Mouse (Mus musculus) forebrain, embryonic 13.5 days (tissue): Measurements from ENCODE around the gene Itgb2l. TPM values are rescaled to one million over a fixed set of nuclear protein-coding genes. Genes with fewer than 3 reads are reported as not detected.
A peak's percentile ranks its signal among the peaks of the same experiment; 100 is the strongest.

Experiments
- ATAC-seq: fragments of 200-750 bp; cut with Nextera tagmentation; 2 replicates; pipeline ENCODE4 v1.8.0; 2017
- H3K27ac ChIP-seq: fragments of 300-500 bp; sonication (generic); 2 replicates; pipeline ENCODE4 v1.5.1; 2015; ENCODE audit warnings: inconsistent platforms, mild to moderate bottlenecking, moderate library complexity
- H3K27me3 ChIP-seq: fragments of 300-500 bp; sonication (generic); 2 replicates; pipeline ENCODE4 v1.6.1; 2015; ENCODE audit warnings: mild to moderate bottlenecking, inconsistent platforms
- H3K36me3 ChIP-seq: fragments of 300-500 bp; sonication (generic); 2 replicates; pipeline ENCODE4 v1.6.1; 2015; ENCODE audit warnings: mild to moderate bottlenecking, inconsistent platforms; ENCODE audit not compliant: poor library complexity, severe bottlenecking
- H3K4me1 ChIP-seq: fragments of 300-500 bp; sonication (generic); 2 replicates; pipeline ENCODE4 v1.6.1; 2015; ENCODE audit warnings: inconsistent platforms
- H3K4me2 ChIP-seq: fragments of 300-500 bp; sonication (generic); 2 replicates; pipeline ENCODE4 v1.6.1; 2015; ENCODE audit warnings: inconsistent platforms, mild to moderate bottlenecking, moderate library complexity
- H3K4me3 ChIP-seq: fragments of 300-500 bp; sonication (generic); 2 replicates; pipeline ENCODE4 v1.5.1; 2015; ENCODE audit warnings: mild to moderate bottlenecking, inconsistent platforms
- H3K9ac ChIP-seq: fragments of 300-500 bp; sonication (generic); 2 replicates; pipeline ENCODE4 v1.6.1; 2015; ENCODE audit warnings: mild to moderate bottlenecking, inconsistent platforms
- H3K9me3 ChIP-seq: fragments of 300-500 bp; sonication (generic); replicated peaks from 2 replicates; pipeline ENCODE4 v1.6.1; 2016; ENCODE audit warnings: inconsistent platforms
- WGBS: fragments of 180-500 bp; shearing (Covaris S2); methylation state at CpG from one replicate; pipeline ENCODE4 v1.1.7; 2015; 5-methylcytosine and 5-hydroxymethylcytosine counted together
- polyA plus RNA-seq: library from polyadenylated mRNA; unstranded; fragments of >200 nt; fragmentation: Nextera tagmentation; extraction: Ambion mirVana; gene quantifications from 2 replicates; pipeline ENCODE4 v1.2.1, GENCODE M21; 2015

Gene Itgb2l
- not detected in 2 replicates for polyA plus RNA-seq

DNA sequence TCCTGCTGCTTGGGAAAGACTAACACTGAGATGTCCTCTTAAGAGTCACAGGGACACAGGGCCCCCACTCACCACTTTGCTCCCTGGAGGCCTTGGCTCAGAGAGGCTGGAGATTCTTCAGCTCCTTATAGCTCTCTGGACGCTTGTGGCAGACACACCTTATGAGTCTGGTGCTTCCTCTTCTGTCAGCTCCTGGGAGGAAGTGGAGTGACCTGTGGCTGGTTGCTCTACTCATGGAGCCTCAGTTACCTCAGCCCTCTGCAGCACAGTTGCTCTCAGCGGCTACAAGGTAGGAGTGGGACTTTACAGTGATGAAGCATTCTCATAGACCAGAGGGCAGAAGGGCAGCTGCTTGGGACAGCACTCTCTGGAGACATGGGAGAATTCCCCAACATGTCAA lies at the start of gene Itgb2l:
TSS of gene Itgb2l (minus strand) at position 152 of the 400 bp plus-strand sequence.
- Histone ChIP-seq H3K9me3 (no peaks in the 10 kb centered on the region), H3K4me2 (no peak within 1 kb of the TSS), H3K9ac (no peak within 1 kb of the TSS), H3K4me3 (no peak within 1 kb of the TSS), H3K36me3 (no peaks in the 10 kb centered on the region), H3K27me3 (no peaks in the 10 kb centered on the region), H3K4me1 (no peaks in the 10 kb centered on the region), H3K27ac (no peak within 1 kb of the TSS)
- 83% methylated on average over 2 of the region's 2 CpGs for WGBS
- ATAC-seq, result no peak

DNA sequence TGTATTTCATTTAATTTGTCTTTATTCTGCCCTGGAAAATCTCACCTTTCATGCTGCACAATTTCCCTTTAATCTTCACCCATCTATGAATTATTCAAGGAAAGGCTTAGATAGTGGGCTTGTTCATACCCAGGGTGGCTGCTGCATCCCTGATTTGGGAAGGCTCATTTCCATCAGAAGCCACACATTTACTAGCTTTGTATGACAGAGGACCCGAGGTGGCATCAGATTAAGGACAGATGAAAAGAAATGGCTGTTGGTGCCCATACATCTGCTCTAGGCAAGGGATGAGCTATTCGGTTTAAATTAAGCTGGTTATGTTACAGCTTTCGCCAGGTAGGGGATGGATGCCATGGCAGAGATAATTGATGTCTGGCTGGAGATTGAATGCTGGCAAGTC lies 48.1 kb upstream of the Itgb2l start:
- WGBS, result 66% methylated on average over 3 of the region's 3 CpGs

DNA sequence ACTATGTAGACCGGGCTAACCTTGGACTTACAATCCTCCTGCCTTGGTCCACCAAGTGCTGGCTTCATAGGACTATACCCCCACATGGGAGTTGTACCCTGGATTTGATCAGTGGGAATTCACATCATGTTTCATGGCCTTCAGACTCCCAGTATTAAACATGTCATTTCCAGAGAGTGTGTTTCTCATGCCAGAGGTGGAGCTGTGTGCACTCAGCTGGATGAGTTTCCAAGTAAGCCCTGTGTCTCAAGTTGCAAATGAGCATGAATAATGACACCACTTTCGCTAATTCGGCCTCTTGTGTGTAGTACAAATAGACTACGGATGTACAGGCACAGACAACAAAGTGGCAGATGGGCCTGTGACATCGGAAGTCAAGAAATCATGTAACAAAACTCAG lies 44.6 kb upstream of the Itgb2l start:
- Histone ChIP-seq H3K4me2 (no peak overlapping the region), H3K4me1 (no peaks in the 10 kb centered on the region), H3K36me3 (no peaks in the 10 kb centered on the region), H3K27ac (no peak overlapping the region), H3K9ac (no peak overlapping the region), H3K27me3 (no peaks in the 10 kb centered on the region), H3K4me3 (no peak overlapping the region), H3K9me3 (no peaks in the 10 kb centered on the region)
- no peak for ATAC-seq
- 77% methylated on average over 5 of the region's 5 CpGs for WGBS

More for the DNA sequence above, 48.1 kb upstream of the Itgb2l start:
- Histone ChIP-seq H3K27ac (no peak overlapping the region), H3K27me3 (no peaks in the 10 kb centered on the region), H3K9me3 (no peaks in the 10 kb centered on the region), H3K4me3 (no peak overlapping the region), H3K4me1 (no peaks in the 10 kb centered on the region), H3K36me3 (no peaks in the 10 kb centered on the region), H3K9ac (no peak overlapping the region), H3K4me2 (no peak overlapping the region)
- ATAC-seq, result peak; percentile 27; the same call in 1 of the 2 replicates

DNA sequence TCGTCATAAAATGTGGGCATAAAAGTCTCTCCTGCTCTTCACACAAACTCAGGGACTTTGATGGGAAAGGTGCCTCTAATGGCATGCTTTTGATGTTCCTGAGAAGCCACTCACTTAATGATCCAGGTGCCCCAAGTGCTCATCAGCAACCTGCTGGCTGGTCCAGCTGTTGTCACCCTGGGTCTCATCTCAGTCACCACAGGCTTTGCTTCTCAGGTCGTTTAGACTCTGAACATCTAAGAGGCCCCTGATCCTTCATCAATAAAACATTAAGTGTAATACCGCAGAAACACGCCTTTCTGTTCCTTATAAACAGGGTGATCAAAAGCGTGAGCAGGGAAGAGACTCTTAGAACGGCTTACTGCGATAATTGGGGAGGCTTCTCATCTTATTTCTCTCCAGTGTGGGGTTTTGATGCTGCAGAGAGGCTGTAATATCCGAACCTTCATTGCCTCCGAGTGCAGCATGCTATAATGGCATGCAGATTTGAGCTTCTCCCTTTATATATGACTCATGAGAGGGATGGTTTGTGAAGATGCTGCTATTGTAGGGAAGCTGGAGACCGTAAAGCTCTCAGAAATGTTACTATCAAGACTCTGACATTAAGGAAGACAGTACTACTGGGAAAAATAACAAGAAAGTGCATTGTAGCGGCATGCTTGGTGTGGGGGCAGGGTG lies 43.7 kb upstream of the Itgb2l start:
- no peaks in the 10 kb centered on the region for H3K4me1 ChIP-seq
- no peaks in the 10 kb centered on the region for H3K36me3 ChIP-seq
- H3K27me3 ChIP-seq, result no peaks in the 10 kb centered on the region
- H3K9ac ChIP-seq, result no peak overlapping the region
- H3K27ac ChIP-seq, result no peak overlapping the region
- 67% methylated on average over 11 of the region's 11 CpGs for WGBS
- H3K9me3 ChIP-seq, result no peaks in the 10 kb centered on the region
- ATAC-seq, result no peak; the same call in 1 of the 2 replicates
- H3K4me3 ChIP-seq, result no peak overlapping the region
- H3K4me2 ChIP-seq, result no peak overlapping the region

DNA sequence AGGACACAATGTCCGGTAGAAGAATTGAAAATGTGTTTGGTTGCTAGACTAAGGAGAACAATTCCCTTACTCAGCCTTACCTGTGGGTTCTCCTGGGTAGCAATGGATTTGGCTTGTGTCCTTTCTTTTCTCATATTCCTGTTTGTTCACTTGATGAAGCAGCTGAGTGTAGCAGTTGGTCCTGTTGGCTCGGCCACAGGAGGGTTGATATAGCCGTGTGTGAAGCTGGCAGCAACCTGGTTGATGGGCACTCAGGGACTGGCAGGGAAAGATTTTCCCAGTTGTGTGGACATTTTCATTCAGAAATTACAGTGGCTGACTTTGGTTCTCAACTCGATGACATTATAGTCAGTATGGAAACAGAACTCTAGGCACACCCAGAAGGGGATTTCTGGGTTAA lies 38.4 kb upstream of the Itgb2l start:
- H3K9me3 ChIP-seq, result no peaks in the 10 kb centered on the region
- no peak for ATAC-seq
- no peak overlapping the region for H3K4me3 ChIP-seq
- H3K27me3 ChIP-seq, result no peaks in the 10 kb centered on the region
- no peak overlapping the region for H3K9ac ChIP-seq
- H3K4me2 ChIP-seq, result no peak overlapping the region
- WGBS, result 94% methylated on average over 4 of the region's 4 CpGs
- no peaks in the 10 kb centered on the region for H3K36me3 ChIP-seq
- no peaks in the 10 kb centered on the region for H3K4me1 ChIP-seq
- no peak overlapping the region for H3K27ac ChIP-seq

DNA sequence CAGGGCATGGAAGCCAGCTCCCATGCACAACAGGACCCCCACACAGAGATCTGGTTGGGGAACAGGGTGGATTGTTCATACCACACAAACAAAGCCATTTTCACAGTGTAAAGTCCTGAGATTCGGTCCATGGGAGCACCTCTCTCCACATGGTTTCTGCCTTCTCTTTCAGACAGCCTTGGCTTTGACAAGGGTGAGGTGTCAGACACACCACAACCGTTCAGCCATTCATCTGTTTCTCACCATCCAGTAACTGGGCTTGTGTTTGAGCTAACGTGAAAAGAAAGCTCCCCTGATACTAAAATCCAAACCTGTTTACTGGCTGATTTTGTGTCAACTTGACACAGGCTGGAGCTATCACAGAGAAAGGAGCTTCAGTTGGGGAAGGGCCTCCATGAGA lies 30.8 kb upstream of the Itgb2l start:
- peaks cover 18% of the 10 kb centered on the region for H3K4me1 ChIP-seq
- H3K36me3 ChIP-seq, result no peaks in the 10 kb centered on the region
- H3K27ac ChIP-seq, result no peak overlapping the region
- no peak overlapping the region for H3K4me3 ChIP-seq
- H3K9ac ChIP-seq, result no peak overlapping the region
- no peak overlapping the region for H3K4me2 ChIP-seq
- WGBS, result 63% methylated on average over 3 of the region's 3 CpGs
- ATAC-seq, result no peak
- H3K27me3 ChIP-seq, result no peaks in the 10 kb centered on the region
- no peaks in the 10 kb centered on the region for H3K9me3 ChIP-seq

DNA sequence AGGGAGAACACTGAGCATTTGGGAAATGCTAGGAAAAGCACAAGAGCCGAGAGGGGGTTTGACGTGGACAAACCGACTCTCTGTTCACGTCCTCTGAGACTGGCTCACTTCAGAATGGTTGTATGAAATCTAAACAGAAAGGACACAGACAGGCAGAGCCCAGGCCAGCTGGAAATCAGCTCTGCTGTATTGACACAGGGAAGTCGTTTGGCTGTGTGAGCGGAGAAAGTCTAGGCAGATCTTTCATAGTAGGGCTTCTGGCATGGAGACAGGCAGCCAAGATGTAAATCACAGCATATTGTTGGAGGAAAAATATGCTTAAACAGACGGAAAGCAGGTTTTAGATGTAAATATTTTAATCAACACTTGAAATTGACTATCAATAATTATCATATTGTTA lies 29.4 kb upstream of the Itgb2l start:
- H3K27me3 ChIP-seq, result no peaks in the 10 kb centered on the region
- H3K4me1 ChIP-seq, result peaks cover 31% of the 10 kb centered on the region
- no peak overlapping the region for H3K4me3 ChIP-seq
- H3K27ac ChIP-seq, result no peak overlapping the region; the same call in 1 of the 2 replicates
- ATAC-seq, result peak; percentile 40; the same call in 1 of the 2 replicates
- H3K9me3 ChIP-seq, result no peaks in the 10 kb centered on the region
- H3K36me3 ChIP-seq, result no peaks in the 10 kb centered on the region
- no peak overlapping the region for H3K9ac ChIP-seq
- no peak overlapping the region for H3K4me2 ChIP-seq
- WGBS, result 57% methylated on average over 7 of the region's 7 CpGs

DNA sequence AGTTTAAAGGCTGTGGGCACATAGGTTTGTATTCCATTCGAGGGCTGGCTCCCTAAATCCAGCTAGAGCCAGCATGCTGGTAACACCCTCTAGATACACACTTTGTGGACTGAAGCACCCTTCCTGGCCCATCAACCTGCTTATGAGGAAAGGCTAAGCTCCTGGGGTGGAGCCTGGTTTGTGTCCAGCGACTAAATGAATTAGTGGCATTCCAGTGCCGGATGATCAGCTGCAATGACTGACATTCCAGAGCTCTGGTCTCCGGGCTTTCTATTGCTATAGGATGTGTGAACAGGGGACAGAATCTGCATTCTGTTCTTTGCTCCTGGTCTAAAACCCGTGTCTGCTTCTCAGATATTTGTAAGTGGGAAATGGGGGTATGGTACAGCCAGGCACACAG lies 28.9 kb upstream of the Itgb2l start:
- no peak overlapping the region for H3K4me2 ChIP-seq

DNA sequence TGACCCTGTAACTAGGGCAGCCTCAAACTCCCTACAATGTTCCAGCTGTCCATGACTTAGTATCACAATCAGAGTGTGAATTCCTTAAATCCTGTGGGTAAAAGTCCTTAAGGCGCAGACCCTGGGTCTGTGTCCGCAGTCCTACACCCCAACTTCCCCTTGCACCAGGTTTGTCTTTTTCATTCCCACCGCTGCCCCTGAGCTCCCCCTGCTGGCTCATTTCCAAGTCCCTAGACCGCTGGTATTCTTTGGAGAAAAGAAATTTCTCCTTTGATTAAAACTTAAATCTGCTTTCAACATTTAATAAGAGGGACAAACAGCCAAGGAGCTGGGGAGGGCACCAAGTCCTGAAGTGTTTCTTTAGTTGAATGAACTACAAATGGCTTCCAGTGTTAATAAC lies 26.2 kb upstream of the Itgb2l start:
- no peak for ATAC-seq
- no peak overlapping the region for H3K27ac ChIP-seq
- 54% methylated on average over 4 of the region's 4 CpGs for WGBS

More for the DNA sequence above, 28.9 kb upstream of the Itgb2l start:
- H3K27me3 ChIP-seq, result no peaks in the 10 kb centered on the region
- H3K36me3 ChIP-seq, result no peaks in the 10 kb centered on the region
- no peaks in the 10 kb centered on the region for H3K9me3 ChIP-seq
- no peak overlapping the region for H3K9ac ChIP-seq
- no peak overlapping the region for H3K27ac ChIP-seq
- peaks cover 35% of the 10 kb centered on the region for H3K4me1 ChIP-seq
- WGBS, result 37% methylated on average over 5 of the region's 5 CpGs
- H3K4me3 ChIP-seq, result no peak overlapping the region
- ATAC-seq, result no peak

DNA sequence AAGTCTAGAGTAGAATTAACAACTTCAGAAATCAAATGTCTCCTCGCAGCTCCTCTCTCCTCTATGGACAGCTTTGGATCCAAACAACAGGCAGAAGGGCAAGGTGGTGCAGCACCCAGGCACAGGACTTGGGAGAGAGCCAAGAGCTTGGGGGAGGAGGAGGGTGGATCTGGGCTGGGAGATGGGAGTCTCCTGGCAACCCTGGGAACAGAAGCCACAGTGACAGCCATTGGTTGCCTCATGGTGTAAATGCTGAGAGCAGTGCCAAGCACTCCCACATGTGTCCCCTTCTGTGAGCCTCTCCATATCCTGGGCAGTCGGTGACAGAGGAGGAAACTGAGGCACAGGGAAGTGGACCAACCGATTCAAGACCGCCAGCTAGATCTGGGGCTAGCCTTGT lies 25.3 kb upstream of the Itgb2l start:
- Histone ChIP-seq H3K27me3 (0 out of 2 replicates have a peak, but pooled peaks cover 5% of the 10 kb centered on the region), H3K9ac (no peak overlapping the region), H3K4me2 (0 out of 2 replicates have a peak overlapping the region, but pooled peaks have one; percentile 43), H3K9me3 (no peaks in the 10 kb centered on the region), H3K4me1 (peaks cover 35% of the 10 kb centered on the region), H3K27ac (no peak overlapping the region), H3K4me3 (no peak overlapping the region), H3K36me3 (no peaks in the 10 kb centered on the region)
- 79% methylated on average over 4 of the region's 4 CpGs for WGBS
- ATAC-seq, result peak; percentile 88

More for the DNA sequence above, 26.2 kb upstream of the Itgb2l start:
- Histone ChIP-seq H3K4me3 (no peak overlapping the region), H3K9me3 (no peaks in the 10 kb centered on the region), H3K36me3 (no peaks in the 10 kb centered on the region), H3K9ac (no peak overlapping the region), H3K27me3 (0 out of 2 replicates have a peak, but pooled peaks cover 5% of the 10 kb centered on the region), H3K4me2 (peak overlapping the region; percentile 43; the same call in 1 of the 2 replicates), H3K4me1 (peaks cover 35% of the 10 kb centered on the region)

DNA sequence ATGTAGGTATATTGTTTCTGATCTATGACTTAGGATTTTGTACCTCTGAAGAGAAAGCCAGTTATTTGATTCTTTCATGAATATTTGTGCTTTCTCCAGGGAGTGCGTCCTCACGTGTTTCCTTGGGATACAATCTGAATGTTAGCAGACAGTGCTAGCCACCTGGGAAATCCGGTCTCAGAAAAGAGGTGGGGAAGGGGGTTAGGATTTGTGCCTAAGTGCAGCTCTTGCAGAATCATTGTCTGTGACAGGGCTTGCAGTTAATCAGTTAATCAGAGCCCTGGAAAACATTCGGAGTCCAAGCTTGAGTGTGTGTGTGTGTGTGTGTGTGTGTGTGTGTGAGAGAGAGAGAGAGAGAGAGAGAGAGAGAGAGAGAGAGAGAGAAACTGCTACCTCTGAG lies 24.6 kb upstream of the Itgb2l start:
- Histone ChIP-seq H3K4me3 (peak overlapping the region; percentile 20; the same call in 1 of the 2 replicates), H3K27ac (peak overlapping the region; percentile 48), H3K4me1 (peaks cover 35% of the 10 kb centered on the region), H3K9me3 (no peaks in the 10 kb centered on the region), H3K36me3 (no peaks in the 10 kb centered on the region), H3K4me2 (peak overlapping the region; percentile 43), H3K27me3 (0 out of 2 replicates have a peak, but pooled peaks cover 5% of the 10 kb centered on the region), H3K9ac (no peak overlapping the region)
- 56% methylated on average over 4 of the region's 4 CpGs for WGBS
- ATAC-seq, result no peak

DNA sequence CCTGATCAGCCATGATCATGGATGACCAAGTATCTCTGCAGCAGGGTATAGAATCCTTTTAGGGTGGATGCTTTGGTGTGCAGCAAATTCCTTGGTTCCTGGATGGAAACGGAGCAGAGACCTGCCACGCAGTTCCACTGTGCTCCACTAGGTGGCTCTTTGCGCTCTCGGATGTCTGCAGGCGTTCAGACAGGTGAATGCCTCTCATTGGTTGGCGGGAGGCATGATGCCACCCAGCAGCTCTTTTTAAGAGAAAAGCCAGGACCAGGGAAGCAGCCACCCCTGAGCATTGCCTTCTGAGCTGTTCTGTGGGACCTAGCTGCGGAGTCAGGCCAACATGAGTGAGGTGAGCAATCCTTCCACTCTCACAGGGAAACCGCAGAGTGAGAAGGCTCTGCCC lies 24.0 kb upstream of the Itgb2l start, which contains the start of gene Pcp4:
TSS of gene Pcp4 (plus strand) at position 162 of the 400 bp plus-strand sequence.
- Histone ChIP-seq H3K27me3 (0 out of 2 replicates have a peak, but pooled peaks cover 5% of the 10 kb centered on the region), H3K4me1 (peaks cover 31% of the 10 kb centered on the region), H3K27ac (peak within 1 kb of the TSS; percentile 48), H3K9ac (no peak within 1 kb of the TSS), H3K4me3 (peak within 1 kb of the TSS; percentile 20), H3K4me2 (peak within 1 kb of the TSS; percentile 43), H3K36me3 (no peaks in the 10 kb centered on the region), H3K9me3 (no peaks in the 10 kb centered on the region)
- WGBS, result 11% methylated on average over 8 of the region's 8 CpGs
- peak; percentile 70 for ATAC-seq
